Mouse (Mus musculus) G1E (cell line): ENCODE data around the gene C9orf72. TPM values are rescaled to one million over a fixed set of nuclear protein-coding genes. Genes with fewer than 3 reads are reported as not detected.

Experiments used
- ATAC-seq: 2 replicates; pipeline ENCODE4 v1.8.0; 2016; ENCODE audit warnings: mild to moderate bottlenecking; ENCODE audit not compliant: insufficient number of reproducible peaks, poor library complexity, low FRiP score, severe bottlenecking; ENCODE audit errors: extremely low read depth
- DNase-seq: peaks from one replicate; pipeline ENCODE4 v3.0.0; 2012; ENCODE audit warnings: low spot score
- H3K27me3 ChIP-seq: 2 replicates; pipeline ENCODE4 v1.6.1; 2012; ENCODE audit warnings: mild to moderate bottlenecking, low read length, inconsistent platforms; ENCODE audit not compliant: insufficient read depth
- H3K36me3 ChIP-seq: replicated peaks from 2 replicates; pipeline ENCODE3; 2012; ENCODE audit warnings: mild to moderate bottlenecking, inconsistent platforms
- H3K4me1 ChIP-seq: 2 replicates; pipeline ENCODE4 v1.6.1; 2012; ENCODE audit warnings: low read depth, low read length, inconsistent platforms, mixed read lengths; ENCODE audit not compliant: insufficient read depth
- H3K4me3 ChIP-seq: 2 replicates; pipeline ENCODE4 v1.5.1; 2012; ENCODE audit warnings: low read depth, mild to moderate bottlenecking, inconsistent platforms, low read length, moderate library complexity, mixed read lengths
- H3K9me3 ChIP-seq: replicated peaks from 2 replicates; pipeline ENCODE4 v1.6.1; 2012; ENCODE audit warnings: inconsistent platforms
- CTCF ChIP-seq: IDR thresholded peaks from 2 replicates; pipeline ENCODE4 v1.5.1; 2012; ENCODE audit warnings: low read depth, low read length, inconsistent platforms, mixed read lengths
- GATA1 ChIP-seq: IDR thresholded peaks from 2 replicates; pipeline ENCODE4 v1.6.1; 2012; ENCODE audit warnings: borderline replicate concordance, low read length, inconsistent platforms, mixed read lengths
- GATA2 ChIP-seq: IDR thresholded peaks from 2 replicates; pipeline ENCODE4 v1.6.1; 2012; ENCODE audit warnings: low read depth, low read length, inconsistent platforms, borderline replicate concordance
- POLR2AphosphoS5 ChIP-seq: IDR thresholded peaks from 2 replicates; pipeline ENCODE4 v1.6.1; 2012; ENCODE audit warnings: low read depth, low read length, inconsistent platforms; ENCODE audit not compliant: insufficient replicate concordance
- TAL1 ChIP-seq: conservative IDR thresholded peaks from 2 replicates; pipeline ENCODE4 v1.6.1; 2012; ENCODE audit warnings: low read depth, low read length, inconsistent platforms, mixed read lengths
- polyA plus RNA-seq: library from polyadenylated mRNA; stranded (reverse); fragments of >175 nt; gene quantifications from 2 replicates; pipeline ENCODE4 v1.2.3, GENCODE M21; 2012
- total RNA-seq, 2 experiments: library from RNA; stranded (forward) in 1 of 2; stranded (reverse) in 1 of 2; fragments of 200-1000 nt in 1 of 2; fragments of >200 nt in 1 of 2; fragmentation: Nextera tagmentation in 1 of 2; gene quantifications; 2 replicates each; pipeline ENCODE4 v1.2.3; 2014 to 2017

The C9orf72 gene
- total and polyA plus RNA-seq, 3 experiments: 0.18 to 21.7 (median 17.5) TPM

DNA sequence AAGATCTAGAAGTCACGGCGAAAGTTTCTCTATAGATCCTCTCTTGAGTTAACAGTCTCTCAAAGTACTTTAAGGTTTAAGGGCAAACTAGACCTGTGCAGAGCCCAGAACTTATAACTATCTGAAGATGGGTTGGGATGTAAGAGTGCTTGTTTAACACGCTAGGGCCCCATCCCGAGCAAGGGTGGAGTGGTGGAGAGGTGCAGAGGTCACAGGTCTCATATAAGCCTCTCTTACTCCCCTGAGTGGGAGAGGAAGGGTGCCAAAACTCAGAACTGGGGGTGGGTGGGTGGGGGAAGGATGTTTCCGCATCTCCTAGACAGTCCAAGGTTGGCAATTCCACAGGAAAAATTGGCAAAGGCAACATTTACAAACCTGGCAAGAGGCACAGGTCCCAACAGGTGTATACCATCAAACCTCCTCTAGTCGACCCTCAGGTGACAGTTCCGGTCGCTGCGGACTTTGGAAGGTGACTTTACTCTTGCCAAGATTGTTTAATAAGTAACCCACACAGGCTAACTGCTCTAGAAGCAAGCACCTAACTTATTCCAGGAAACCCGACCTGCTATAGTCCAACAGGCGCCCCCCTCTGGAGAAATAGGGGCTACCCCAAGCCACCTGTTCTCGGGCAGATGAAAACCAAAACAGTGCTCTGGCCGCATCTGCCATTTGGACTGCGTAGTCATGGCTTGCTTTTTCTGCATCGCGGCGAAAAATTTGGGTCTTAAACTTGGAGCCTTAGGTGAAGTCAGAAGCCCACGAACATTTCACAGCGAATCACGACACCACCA, 70.6 kb downstream of the C9orf72 start:
- TF ChIP-seq GATA1 (no peak), GATA2 (no peak), CTCF (no peak), POLR2AphosphoS5 (no peak), TAL1 (no peak)
- peaks cover 22% of the 10 kb centered on the region; the same call in 1 of the 2 replicates for H3K27me3 ChIP-seq

DNA sequence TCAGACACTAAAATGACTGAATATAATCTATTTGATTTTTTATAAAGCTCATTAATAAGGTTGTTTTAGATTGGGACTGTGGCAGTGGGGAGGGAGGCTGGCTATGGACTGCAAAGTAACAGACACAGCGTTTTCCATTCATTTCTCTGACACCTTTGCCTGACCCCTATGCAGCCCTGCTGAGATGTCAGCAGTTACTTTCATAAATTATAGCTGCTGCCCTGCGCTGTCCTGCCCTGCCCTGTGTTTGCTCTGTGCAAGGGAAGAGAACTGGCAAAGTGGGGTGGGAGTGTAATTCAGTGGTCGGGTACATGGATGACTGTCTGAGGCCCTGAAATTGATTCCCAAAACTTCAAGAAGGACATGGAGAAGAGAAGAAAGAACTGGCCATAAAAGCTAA, 71.9 kb downstream of the C9orf72 start:
- TF ChIP-seq GATA2 (no peak), GATA1 (no peak), TAL1 (no peak), POLR2AphosphoS5 (no peak), CTCF (no peak)
- Histone ChIP-seq H3K27me3 (peaks cover 22% of the 10 kb centered on the region; the same call in 1 of the 2 replicates), H3K36me3 (no peaks in the 10 kb centered on the region), H3K9me3 (no peaks in the 10 kb centered on the region), H3K4me3 (no peak overlapping the region), H3K4me1 (peaks cover 5% of the 10 kb centered on the region; the same call in 1 of the 2 replicates)
- no peak for ATAC-seq
- no peak for DNase-seq

More for the DNA sequence above, 70.6 kb downstream of the C9orf72 start:
- ATAC-seq (no peak), DNase-seq (no peak)
- peaks cover 5% of the 10 kb centered on the region; the same call in 1 of the 2 replicates for H3K4me1 ChIP-seq
- H3K36me3 ChIP-seq: no peaks in the 10 kb centered on the region
- H3K9me3 ChIP-seq: no peaks in the 10 kb centered on the region
- no peak overlapping the region for H3K4me3 ChIP-seq

DNA sequence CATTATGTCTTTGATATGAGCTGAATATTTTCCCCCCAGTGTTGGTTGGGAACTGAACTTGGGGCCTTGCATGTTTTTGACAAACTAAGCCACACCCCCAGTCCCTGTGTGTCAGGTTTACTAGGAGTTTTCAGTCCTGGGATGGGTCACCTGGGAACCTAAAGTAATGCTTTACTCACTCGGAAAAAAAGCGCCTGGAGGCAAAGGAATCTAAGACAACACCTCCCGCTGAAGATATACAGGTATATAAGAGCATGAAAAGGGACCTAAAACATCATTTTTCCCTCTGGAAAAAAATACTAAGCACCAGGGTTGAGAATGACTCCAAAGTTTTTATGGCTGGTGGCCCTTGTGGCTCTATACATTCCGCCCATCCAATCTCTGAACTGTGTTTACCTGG, 74.2 kb downstream of the C9orf72 start, which contains the start of gene Ifnk:
Ifnk (plus strand) TSS at position 301 of the 400 bp plus-strand sequence.
- no peaks in the 10 kb centered on the region for H3K9me3 ChIP-seq
- ATAC-seq (no peak), DNase-seq (no peak)
- TF ChIP-seq TAL1: no peak
- no peak for TF ChIP-seq CTCF
- TF ChIP-seq GATA2: no peak
- no peak for TF ChIP-seq POLR2AphosphoS5
- TF ChIP-seq GATA1: no peak
- peaks cover 5% of the 10 kb centered on the region; the same call in 1 of the 2 replicates for H3K4me1 ChIP-seq
- H3K4me3 ChIP-seq: no peak within 1 kb of the TSS
- peaks cover 12% of the 10 kb centered on the region; the same call in 1 of the 2 replicates for H3K27me3 ChIP-seq
- no peaks in the 10 kb centered on the region for H3K36me3 ChIP-seq

DNA sequence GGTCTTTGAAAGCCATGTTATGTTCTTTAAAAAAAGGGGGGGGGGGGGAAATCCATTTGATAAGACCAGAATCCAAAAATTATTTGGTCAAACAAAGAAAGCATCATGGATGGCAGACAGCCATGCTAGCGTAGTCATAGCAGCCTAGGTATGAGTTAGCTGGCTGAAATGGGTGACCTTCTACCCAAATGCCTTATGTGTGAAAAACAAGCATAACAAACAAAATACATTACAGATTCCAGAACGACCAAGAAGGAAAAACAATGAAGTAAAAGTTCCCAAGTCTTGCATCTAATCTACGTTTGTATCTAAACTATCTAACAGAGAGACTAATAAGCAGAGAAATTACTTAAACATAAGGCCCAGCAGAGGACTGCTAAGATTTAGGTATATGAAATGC, 75.3 kb downstream of the C9orf72 start:
- no peak for DNase-seq
- Histone ChIP-seq H3K27me3 (peaks cover 2% of the 10 kb centered on the region; the same call in 1 of the 2 replicates), H3K9me3 (no peaks in the 10 kb centered on the region), H3K36me3 (no peaks in the 10 kb centered on the region), H3K4me3 (no peak overlapping the region), H3K4me1 (no peaks in the 10 kb centered on the region)
- TF ChIP-seq GATA2 (no peak), POLR2AphosphoS5 (no peak), TAL1 (no peak), GATA1 (no peak), CTCF (no peak)
- no peak for ATAC-seq

DNA sequence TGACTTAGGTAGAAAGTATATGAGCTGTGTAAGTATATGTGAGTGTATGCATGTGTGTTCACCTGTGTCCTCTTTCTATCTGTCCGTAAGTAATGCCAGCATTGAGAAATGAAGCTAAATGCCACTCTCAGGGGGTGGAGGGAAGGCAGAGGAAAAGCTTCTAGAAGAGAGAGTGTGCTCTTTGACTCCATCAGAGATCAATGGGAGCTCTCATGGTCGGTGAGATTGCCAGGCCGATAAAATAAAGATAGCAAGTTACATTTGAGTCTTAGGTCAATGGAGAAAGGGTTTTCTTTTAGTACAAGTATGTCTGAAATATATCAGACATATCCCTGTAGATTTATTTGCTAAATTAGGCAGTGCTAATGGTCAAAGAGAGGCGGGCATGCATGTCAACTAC, 77.6 kb downstream of the C9orf72 start:
- H3K4me1 ChIP-seq: no peaks in the 10 kb centered on the region
- no peaks in the 10 kb centered on the region; the same call in 1 of the 2 replicates for H3K27me3 ChIP-seq
- ATAC-seq: no peak
- H3K36me3 ChIP-seq: no peaks in the 10 kb centered on the region
- no peak overlapping the region for H3K4me3 ChIP-seq
- TF ChIP-seq CTCF (no peak), POLR2AphosphoS5 (no peak), TAL1 (no peak), GATA1 (no peak), GATA2 (no peak)
- DNase-seq: no peak
- no peaks in the 10 kb centered on the region for H3K9me3 ChIP-seq

DNA sequence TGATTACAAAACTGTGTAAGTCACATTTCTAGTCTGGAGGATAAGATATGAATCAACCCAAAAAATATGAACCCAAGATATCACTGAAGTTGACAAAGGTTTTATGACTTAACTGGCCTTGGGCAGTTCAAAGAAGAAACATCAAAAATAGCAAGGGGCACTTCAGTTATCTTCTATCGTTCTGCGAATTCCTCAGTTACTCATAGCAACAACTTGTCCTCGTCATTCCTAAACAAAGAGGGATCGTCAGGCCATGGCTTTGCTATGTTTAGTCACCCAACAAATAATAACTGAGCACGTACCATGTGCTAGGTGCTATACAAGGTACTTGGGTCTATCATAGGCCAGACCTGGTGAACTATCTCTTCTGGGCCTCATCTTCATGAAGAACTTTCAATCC, 79.4 kb downstream of the C9orf72 start:
- no peak for ATAC-seq

More for the DNA sequence above, 79.4 kb downstream of the C9orf72 start:
- H3K4me1 ChIP-seq: no peaks in the 10 kb centered on the region
- H3K27me3 ChIP-seq: no peaks in the 10 kb centered on the region; the same call in 1 of the 2 replicates
- no peaks in the 10 kb centered on the region for H3K9me3 ChIP-seq
- no peak overlapping the region for H3K4me3 ChIP-seq
- DNase-seq: no peak
- TF ChIP-seq CTCF (no peak), GATA2 (no peak), TAL1 (no peak), GATA1 (no peak), POLR2AphosphoS5 (no peak)
- H3K36me3 ChIP-seq: no peaks in the 10 kb centered on the region
